Mouse (Mus musculus) liver, embryonic 14 days (tissue): ENCODE data around the gene Dock3. TPM values are rescaled to one million over a fixed set of nuclear protein-coding genes. Genes with fewer than 3 reads are reported as not detected.

Experiments used
- polyA plus RNA-seq: library from polyadenylated mRNA; depleted of rRNA; stranded (reverse); fragments of >200 nt; gene quantifications from 2 replicates; pipeline ENCODE4 v1.2.3, GENCODE M21; 2012; rRNA removed

Dock3 gene
- polyA plus RNA-seq: 0.01 TPM in 2 replicates

DNA sequence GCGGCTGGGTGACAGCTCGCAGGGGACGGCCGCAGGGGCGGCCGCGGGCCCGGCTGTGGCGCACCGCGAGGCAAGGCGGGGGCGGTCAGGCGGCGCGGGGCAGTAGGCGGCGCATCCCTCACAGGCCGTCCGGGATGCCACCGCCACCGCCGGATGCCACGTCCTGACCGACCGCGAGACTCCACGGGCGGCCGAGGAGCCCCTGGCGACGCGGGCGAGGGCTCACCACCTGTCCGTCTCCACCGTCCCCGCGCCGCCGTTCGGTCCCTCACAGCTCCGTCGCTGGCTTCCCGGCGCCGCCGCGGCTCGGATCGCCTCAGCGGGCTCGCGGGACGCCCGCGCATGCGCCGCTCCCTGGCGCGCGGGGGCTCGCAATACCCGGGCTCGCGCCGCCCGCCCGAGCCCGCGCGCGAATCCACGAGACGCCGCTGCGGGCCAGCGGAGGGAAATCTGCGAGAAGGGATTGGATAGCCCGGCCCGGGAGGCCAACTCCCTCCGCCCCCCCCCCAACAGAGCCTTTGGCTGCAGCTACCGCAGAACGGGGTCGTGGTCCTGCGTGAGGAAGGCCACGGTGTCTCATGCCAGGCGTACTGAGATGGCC lies at the start of gene Dock3:
TSS of gene Dock3 (minus strand) at position 371 of the 601 bp plus-strand sequence.

DNA sequence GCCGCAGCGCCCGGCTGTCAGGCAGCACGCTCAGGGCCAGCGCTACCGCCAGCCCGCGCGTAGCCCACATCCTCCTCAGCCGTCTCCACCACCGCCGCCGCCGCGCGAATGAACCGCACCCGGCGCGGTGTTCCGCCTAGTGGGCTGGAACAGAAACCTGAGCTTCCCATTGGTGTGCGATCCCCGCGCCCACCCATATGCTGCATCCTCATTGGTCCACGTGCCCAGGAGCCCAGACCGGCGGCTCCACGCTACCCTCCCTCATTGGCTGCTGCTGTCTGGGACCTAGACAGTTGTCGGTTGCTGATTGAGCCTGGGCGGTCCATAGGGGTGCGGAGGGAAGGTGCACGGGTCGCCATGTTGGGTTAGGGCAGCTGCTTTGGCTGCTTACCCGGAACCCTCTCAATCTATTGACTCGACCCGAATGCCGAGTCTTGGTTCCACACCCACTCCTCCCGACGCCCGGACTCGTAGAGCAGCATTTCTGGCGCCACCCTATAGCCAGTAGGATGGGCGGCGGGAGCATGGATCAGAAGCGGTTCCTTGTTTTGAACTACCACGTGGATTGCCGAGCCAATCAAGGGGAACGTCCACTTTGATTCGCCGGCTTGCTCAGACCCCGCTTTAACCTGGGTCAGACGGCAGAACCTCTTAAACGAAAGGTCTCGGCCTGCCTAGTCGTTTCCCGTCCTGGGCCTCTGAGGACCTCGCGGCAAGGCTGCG lies 339.7 kb downstream of the Dock3 start, which contains the start of gene Manf:
TSS of gene Manf (minus strand) at position 151 of the 723 bp plus-strand sequence.

DNA sequence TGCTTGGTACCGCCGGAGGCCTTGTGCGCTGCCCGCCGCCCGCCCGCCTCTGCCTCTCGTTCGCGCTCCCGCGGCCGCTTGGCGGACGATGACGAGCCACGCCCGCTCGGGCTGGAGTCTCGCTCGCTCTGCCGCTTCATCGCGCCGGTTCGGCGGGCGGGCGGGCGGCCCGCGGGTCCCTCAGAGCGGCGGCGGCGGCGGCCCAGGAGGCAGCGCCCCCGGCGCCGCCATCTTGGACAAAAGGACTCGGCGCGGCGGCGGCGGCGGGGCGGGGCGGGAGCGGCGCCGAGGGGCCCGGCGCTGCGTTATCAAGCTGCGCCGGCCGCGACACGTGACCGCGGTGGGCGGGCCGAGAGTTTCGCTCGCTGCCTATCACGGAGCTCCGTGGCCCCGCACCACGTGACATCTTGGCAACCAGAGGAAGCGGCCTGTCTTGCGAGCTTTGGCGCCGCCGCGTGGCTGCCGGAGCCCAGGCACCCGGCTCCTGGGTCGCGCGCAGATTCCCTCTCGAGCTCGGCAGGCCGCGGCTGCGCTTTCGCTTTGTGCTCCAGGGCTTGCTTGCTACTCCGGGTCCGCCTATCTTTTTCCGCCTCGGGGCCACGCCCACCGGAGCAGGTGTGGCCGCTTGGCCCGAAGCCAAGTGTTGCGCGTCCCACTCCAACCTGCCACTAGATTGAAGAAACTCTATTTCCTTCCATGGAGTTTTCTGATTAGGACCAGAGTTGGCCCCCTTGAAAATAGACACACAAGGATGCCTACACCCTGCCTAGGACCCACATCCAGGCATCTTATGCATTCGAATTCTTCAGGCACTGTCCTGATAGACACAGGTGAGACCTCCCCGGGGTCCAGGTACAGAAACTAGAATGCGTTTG lies 344.6 kb downstream of the Dock3 start, which contains the start of gene Rbm15b:
TSS of gene Rbm15b (minus strand) at position 601 of the 875 bp plus-strand sequence.

Other genes starting within 250 kb of the Dock3 start
- gene Mapkapk3, start 58.0 kb upstream of the Dock3 start, polyA plus RNA-seq: 5.5 and 6.6 TPM in 2 replicates
- gene Cish, start 64.1 kb upstream of the Dock3 start, polyA plus RNA-seq: 3.0 and 3.6 TPM in 2 replicates
- 2.7 and 3.2 TPM in 2 replicates for gene Hemk1, start 106.4 kb upstream of the Dock3 start, polyA plus RNA-seq
- gene 6430571L13Rik, start 108.7 kb upstream of the Dock3 start, polyA plus RNA-seq: 0.07 and 0.10 TPM in 2 replicates
- gene Cacna2d2, start 167.7 kb upstream of the Dock3 start, polyA plus RNA-seq: 0.02 and 0.03 TPM in 2 replicates